Mouse (Mus musculus): ENCODE results near the gene Cenpl. TPM values are rescaled to one million over a fixed set of nuclear protein-coding genes. Genes with fewer than 3 reads are reported as not detected.

The Cenpl gene
- total RNA-seq, 2 experiments from 2014 or later: 5.1 to 25.6 TPM

Other genes starting within 250 kb of the Cenpl start
- 33.0 and 34.8 TPM in 2 replicates for gene Rc3h1, start 164.3 kb upstream of the Cenpl start, total RNA-seq (2014; fragmentation: Nextera tagmentation)
- 19.1 and 20.5 TPM in 2 replicates for gene Rc3h1, start 164.3 kb upstream of the Cenpl start, total RNA-seq (2017)
- gene Serpinc1, start 92.1 kb upstream of the Cenpl start, total RNA-seq (2014; fragmentation: Nextera tagmentation): 0.06 and 0.38 TPM in 2 replicates
- gene Serpinc1, start 92.1 kb upstream of the Cenpl start, total RNA-seq (2017): 0.21 TPM in 1 of 2 replicates, not detected in the other
- gene Zbtb37, start 35.9 kb upstream of the Cenpl start, total RNA-seq (2014; fragmentation: Nextera tagmentation): 7.2 and 10.0 TPM in 2 replicates
- 5.0 and 5.7 TPM in 2 replicates for gene Zbtb37, start 35.9 kb upstream of the Cenpl start, total RNA-seq (2017)
- gene Dars2, start 55 bp upstream of the Cenpl start, total RNA-seq (2014; fragmentation: Nextera tagmentation): 42.5 and 44.6 TPM in 2 replicates
- gene Dars2, start 55 bp upstream of the Cenpl start, total RNA-seq (2017): 27.6 and 33.5 TPM in 2 replicates
- 26.1 and 27.8 TPM in 2 replicates for gene Klhl20, start 60.8 kb downstream of the Cenpl start, total RNA-seq (2014; fragmentation: Nextera tagmentation)
- gene Klhl20, start 60.8 kb downstream of the Cenpl start, total RNA-seq (2017): 12.7 and 14.5 TPM in 2 replicates
- gene Ankrd45, start 72.0 kb downstream of the Cenpl start, total RNA-seq (2014; fragmentation: Nextera tagmentation): not detected in 2 replicates
- not detected in 2 replicates for gene Ankrd45, start 72.0 kb downstream of the Cenpl start, total RNA-seq (2017)
- gene Tex50, start 88.6 kb downstream of the Cenpl start, total RNA-seq (2014; fragmentation: Nextera tagmentation): not detected in 2 replicates
- not detected in 2 replicates for gene Tex50, start 88.6 kb downstream of the Cenpl start, total RNA-seq (2017)
- 217 and 261 TPM in 2 replicates for gene Prdx6, start 180.5 kb downstream of the Cenpl start, total RNA-seq (2014; fragmentation: Nextera tagmentation)
- 373 and 405 TPM in 2 replicates for gene Prdx6, start 180.5 kb downstream of the Cenpl start, total RNA-seq (2017)

All from granulocyte monocyte progenitor cell, adult 5-6 weeks (primary cell).